Mouse (Mus musculus) kidney, embryonic 14.5 days (tissue): ENCODE measurements around the gene Gtpbp2. TPM values are rescaled to one million over a fixed set of nuclear protein-coding genes. Genes with fewer than 3 reads are reported as not detected.

Experiments
- ATAC-seq: fragments of 200-750 bp; cut with Nextera tagmentation; 2 replicates; pipeline ENCODE4 v1.8.0; 2017; ENCODE audit warnings: moderate number of reproducible peaks, mild to moderate bottlenecking, moderate TSS enrichment, moderate library complexity; ENCODE audit not compliant: low FRiP score, low TSS enrichment
- H3K27ac ChIP-seq: fragments of 300-500 bp; sonication (generic); 2 replicates; pipeline ENCODE4 v1.5.1; 2014; ENCODE audit warnings: low read depth, mild to moderate bottlenecking, low read length, moderate library complexity, mixed read lengths
- H3K27me3 ChIP-seq: fragments of 300-500 bp; sonication (generic); 2 replicates; pipeline ENCODE4 v1.6.1; 2014; ENCODE audit warnings: mild to moderate bottlenecking, low read length; ENCODE audit not compliant: control insufficient read depth, insufficient read depth
- H3K36me3 ChIP-seq: fragments of 300-500 bp; sonication (generic); 2 replicates; pipeline ENCODE4 v1.6.1; 2014; ENCODE audit warnings: low read length, mixed read lengths; ENCODE audit not compliant: control insufficient read depth, insufficient read depth
- H3K4me1 ChIP-seq: fragments of 300-500 bp; sonication (generic); 2 replicates; pipeline ENCODE4 v1.6.1; 2014; ENCODE audit warnings: low read length, mixed read lengths; ENCODE audit not compliant: control insufficient read depth, insufficient read depth
- H3K4me2 ChIP-seq: fragments of 300-500 bp; sonication (generic); replicated peaks from 2 replicates; pipeline ENCODE4 v1.6.1; 2014; ENCODE audit warnings: low read depth, mild to moderate bottlenecking, low read length
- H3K4me3 ChIP-seq: fragments of 300-500 bp; sonication (generic); 2 replicates; pipeline ENCODE4 v1.5.1; 2014; ENCODE audit warnings: mild to moderate bottlenecking, low read length
- H3K9ac ChIP-seq: fragments of 300-500 bp; sonication (generic); 2 replicates; pipeline ENCODE4 v1.6.1; 2014; ENCODE audit warnings: low read depth, mild to moderate bottlenecking, low read length, moderate library complexity
- H3K9me3 ChIP-seq: fragments of 300-500 bp; sonication (generic); 2 replicates; pipeline ENCODE4 v1.6.1; 2016; ENCODE audit warnings: low read length; ENCODE audit not compliant: control insufficient read depth
- WGBS: fragments of 180-500 bp; shearing (Covaris S2); extraction: QIAGEN DNeasy Blood & Tissue Kit; methylation state at CpG from one replicate; pipeline ENCODE4 v1.1.7; 2014; 5-methylcytosine and 5-hydroxymethylcytosine counted together
- polyA plus RNA-seq: library from polyadenylated mRNA; unstranded; fragments of >200 nt; fragmentation: Nextera tagmentation; extraction: Ambion mirVana; gene quantifications from 2 replicates; pipeline ENCODE4 v1.2.1, GENCODE M21; 2014

Gene Gtpbp2
- polyA plus RNA-seq, 1 experiment from 2014 or later = 35.6 TPM

DNA sequence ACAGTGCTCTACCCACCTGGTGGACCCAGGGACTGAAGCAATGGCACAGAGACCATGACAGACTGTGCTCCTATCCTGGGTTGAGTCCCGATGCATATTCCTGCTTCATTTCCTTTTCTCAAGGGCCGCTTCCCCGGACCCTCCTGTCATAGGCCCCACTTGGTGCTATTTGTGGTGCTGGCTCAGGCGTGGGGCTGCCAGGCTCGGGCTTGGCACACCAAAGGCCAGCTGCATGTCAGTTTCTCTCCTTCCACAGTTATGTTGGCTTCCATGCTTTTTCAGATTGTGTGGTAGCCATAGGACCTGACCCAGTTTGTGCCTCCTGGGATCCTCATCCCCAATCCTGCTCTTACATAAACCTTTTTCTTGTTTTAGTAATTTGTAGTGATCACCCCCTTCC, 7.9 kb downstream of the Gtpbp2 start:
- Histone ChIP-seq H3K9ac (no peak overlapping the region), H3K36me3 (peaks cover 91% of the 10 kb centered on the region), H3K4me3 (no peak overlapping the region), H3K27ac (no peak overlapping the region), H3K27me3 (no peaks in the 10 kb centered on the region), H3K4me2 (no peak overlapping the region), H3K9me3 (no peaks in the 10 kb centered on the region), H3K4me1 (no peaks in the 10 kb centered on the region)
- 91% methylated on average over 5 of the region's 5 CpGs for WGBS
- no peak for ATAC-seq

DNA sequence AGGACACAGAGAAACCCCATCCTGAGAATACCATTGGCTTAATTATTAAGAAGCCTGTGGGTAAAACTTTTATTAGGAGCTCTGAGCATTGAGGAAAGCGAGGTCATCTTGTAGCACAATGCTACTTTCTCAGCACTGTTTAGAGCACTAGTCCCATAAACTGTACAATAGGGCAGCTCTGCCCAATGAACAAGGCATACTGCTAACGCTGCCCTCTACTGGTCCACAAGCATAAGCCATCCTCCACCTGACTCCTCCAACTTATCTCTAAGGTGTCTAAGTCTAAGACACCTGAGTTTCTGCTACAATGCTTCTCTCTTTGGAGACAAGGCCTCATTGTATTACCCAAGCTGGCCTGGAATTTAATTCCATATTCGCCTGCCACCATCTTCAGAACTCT, 9.7 kb downstream of the Gtpbp2 start:
- WGBS = 79% methylated on average over 3 of the region's 3 CpGs
- no peak overlapping the region for H3K4me2 ChIP-seq
- no peak overlapping the region for H3K4me3 ChIP-seq
- no peak overlapping the region for H3K9ac ChIP-seq
- H3K36me3 ChIP-seq = peaks cover 82% of the 10 kb centered on the region
- H3K4me1 ChIP-seq = no peaks in the 10 kb centered on the region
- no peak overlapping the region for H3K27ac ChIP-seq
- H3K27me3 ChIP-seq = no peaks in the 10 kb centered on the region
- no peak for ATAC-seq
- no peaks in the 10 kb centered on the region for H3K9me3 ChIP-seq

- Histone ChIP-seq H3K4me1 (no peaks in the 10 kb centered on the region), H3K9ac (no peak overlapping the region), H3K4me2 (no peak overlapping the region), H3K36me3 (peaks cover 85% of the 10 kb centered on the region), H3K4me3 (no peak overlapping the region), H3K9me3 (no peaks in the 10 kb centered on the region), H3K27ac (no peak overlapping the region), H3K27me3 (no peaks in the 10 kb centered on the region)
- ATAC-seq = no peak
- 84% methylated on average over 4 of the region's 4 CpGs for WGBS
Observed at GRCm38 (mm10) chr17:46182273-46182672, 21.4 kb downstream of the Gtpbp2 start.

GRCm38 (mm10) chr17:46188829-46189228, 28.0 kb downstream of the Gtpbp2 start:
- H3K9me3 ChIP-seq = no peaks in the 10 kb centered on the region
- H3K4me3 ChIP-seq = no peak overlapping the region
- WGBS = 92% methylated on average over 2 of the region's 2 CpGs
- H3K4me1 ChIP-seq = no peaks in the 10 kb centered on the region
- no peak overlapping the region for H3K27ac ChIP-seq
- H3K9ac ChIP-seq = no peak overlapping the region
- no peaks in the 10 kb centered on the region for H3K27me3 ChIP-seq
- ATAC-seq = no peak
- H3K4me2 ChIP-seq = no peak overlapping the region
- peaks cover 83% of the 10 kb centered on the region for H3K36me3 ChIP-seq

GRCm38 (mm10) chr17:46201151-46201550, 40.3 kb downstream of the Gtpbp2 start:
- no peaks in the 10 kb centered on the region for H3K9me3 ChIP-seq
- peak overlapping the region; percentile 96 for H3K4me3 ChIP-seq
- no peak for ATAC-seq
- H3K36me3 ChIP-seq = peaks cover 50% of the 10 kb centered on the region
- no peak overlapping the region for H3K9ac ChIP-seq
- peaks cover 19% of the 10 kb centered on the region for H3K4me1 ChIP-seq
- H3K4me2 ChIP-seq = peak overlapping the region; percentile 87
- H3K27me3 ChIP-seq = no peaks in the 10 kb centered on the region
- no peak overlapping the region for H3K27ac ChIP-seq
- WGBS = 65% methylated on average over 6 of the region's 6 CpGs

DNA sequence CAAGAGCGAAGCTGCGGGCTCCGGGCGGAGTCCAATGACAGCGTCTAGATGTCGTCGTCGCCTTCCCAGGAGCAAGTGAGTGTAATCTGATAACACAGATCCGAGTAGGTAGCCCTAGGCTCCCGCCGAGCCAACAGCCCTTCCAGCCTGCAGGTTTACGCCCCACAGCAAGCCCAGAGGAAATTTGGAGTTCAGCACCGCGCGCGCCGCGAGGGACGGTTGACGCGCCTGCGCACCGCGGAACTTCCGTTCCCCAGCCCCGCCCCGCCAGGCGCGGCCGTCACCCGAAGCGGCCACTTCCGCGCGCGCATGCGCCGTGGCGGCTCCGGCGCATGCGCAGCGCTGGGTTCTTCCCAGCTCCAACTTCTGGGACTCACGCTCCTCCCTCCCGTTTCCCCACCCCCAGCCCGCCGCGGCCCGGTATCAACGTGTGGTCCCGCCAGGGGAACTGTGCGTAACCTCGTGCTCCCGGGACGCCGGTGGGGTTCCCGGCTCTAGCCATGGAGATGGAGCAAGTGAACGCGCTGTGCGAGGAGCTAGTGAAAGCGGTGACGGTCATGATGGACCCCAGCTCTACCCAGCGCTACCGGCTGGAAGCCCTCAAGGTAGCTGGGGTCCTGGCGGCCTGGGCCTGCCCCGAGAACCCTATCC, 41.7 kb downstream of the Gtpbp2 start, which contains the start of the genes Polh and Xpo5:
Gene Polh (minus strand): TSS at position 225 of the 651 bp plus-strand sequence.
Gene Xpo5 (plus strand): TSS at position 362 of the 651 bp plus-strand sequence.
- Histone ChIP-seq H3K27ac (peak within 1 kb of the TSS; percentile 71), H3K9me3 (no peaks in the 10 kb centered on the region), H3K4me1 (peaks cover 19% of the 10 kb centered on the region), H3K4me2 (peak within 1 kb of the TSS; percentile 87), H3K36me3 (peaks cover 50% of the 10 kb centered on the region), H3K4me3 (peak within 1 kb of the TSS; percentile 96), H3K9ac (peak within 1 kb of the TSS; percentile 92), H3K27me3 (no peaks in the 10 kb centered on the region)
- ATAC-seq = peak; percentile 96
- under 1% methylated on average over 66 of the region's 66 CpGs for WGBS

DNA sequence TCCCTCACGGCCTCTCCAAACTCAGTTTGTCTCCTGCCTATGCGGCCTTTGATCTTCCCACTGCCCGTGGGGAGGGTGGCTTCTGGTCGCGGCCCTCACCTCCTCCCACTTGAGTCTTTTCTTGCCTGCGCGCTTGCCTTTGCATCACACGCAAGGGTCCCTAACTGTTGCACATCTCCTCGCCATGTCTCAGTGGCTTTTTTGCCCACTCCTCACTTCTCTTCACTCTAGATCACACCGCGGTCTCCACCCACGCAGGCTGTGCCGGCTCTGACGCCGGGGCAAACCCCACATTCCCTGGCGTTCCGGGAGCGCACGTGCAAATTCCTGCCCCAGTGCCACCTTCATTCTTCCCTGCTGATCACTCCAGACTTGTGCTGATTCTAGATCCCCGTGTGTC, 42.2 kb downstream of the Gtpbp2 start:
- no peaks in the 10 kb centered on the region for H3K27me3 ChIP-seq
- H3K9ac ChIP-seq = peak overlapping the region; percentile 92
- H3K4me1 ChIP-seq = peaks cover 19% of the 10 kb centered on the region
- WGBS = 1% methylated on average over 20 of the region's 20 CpGs
- H3K36me3 ChIP-seq = peaks cover 51% of the 10 kb centered on the region
- no peak; the same call in 1 of the 2 replicates for ATAC-seq
- H3K4me2 ChIP-seq = peak overlapping the region; percentile 87
- peak overlapping the region; percentile 71 for H3K27ac ChIP-seq
- no peaks in the 10 kb centered on the region for H3K9me3 ChIP-seq
- peak overlapping the region; percentile 96 for H3K4me3 ChIP-seq

DNA sequence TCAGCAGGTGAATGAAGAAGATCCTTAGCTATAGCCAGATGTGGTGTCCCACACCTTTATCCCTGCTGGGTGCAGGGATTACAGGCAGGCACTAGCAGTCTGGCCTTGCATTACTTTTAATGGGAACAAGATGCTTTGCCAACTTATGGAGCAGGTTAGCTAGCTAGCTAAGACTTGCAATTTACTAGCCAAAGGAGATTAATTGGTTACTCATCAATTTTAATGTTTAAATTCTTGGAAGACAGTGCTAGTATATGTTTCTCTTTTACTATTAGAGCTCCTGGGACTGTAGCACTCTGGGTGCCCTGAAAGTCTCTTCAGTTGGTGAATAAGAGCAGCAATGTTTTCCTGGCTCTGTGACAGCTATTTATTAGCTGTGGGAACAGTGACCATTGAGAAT, 45.8 kb downstream of the Gtpbp2 start:
- Histone ChIP-seq H3K9me3 (no peaks in the 10 kb centered on the region), H3K4me3 (no peak overlapping the region), H3K27ac (no peak overlapping the region), H3K4me2 (no peak overlapping the region), H3K4me1 (peaks cover 10% of the 10 kb centered on the region; the same call in 1 of the 2 replicates), H3K27me3 (no peaks in the 10 kb centered on the region), H3K36me3 (peaks cover 59% of the 10 kb centered on the region), H3K9ac (no peak overlapping the region)
- no peak for ATAC-seq

- no peak overlapping the region for H3K4me3 ChIP-seq
- 90% methylated on average over 3 of the region's 3 CpGs for WGBS
- H3K27me3 ChIP-seq = no peaks in the 10 kb centered on the region
- no peak overlapping the region for H3K27ac ChIP-seq
- ATAC-seq = no peak
- H3K9ac ChIP-seq = no peak overlapping the region
- H3K9me3 ChIP-seq = no peaks in the 10 kb centered on the region
- no peaks in the 10 kb centered on the region for H3K4me1 ChIP-seq
- no peak overlapping the region for H3K4me2 ChIP-seq
- peaks cover 85% of the 10 kb centered on the region for H3K36me3 ChIP-seq
Observed at GRCm38 (mm10) chr17:46210550-46210949, 49.7 kb downstream of the Gtpbp2 start.
